Mouse (Mus musculus): ENCODE results near the gene Msx1. TPM values are rescaled to one million over a fixed set of nuclear protein-coding genes. Genes with fewer than 3 reads are reported as not detected.
A peak's percentile ranks its signal among the peaks of the same experiment; 100 is the strongest.

Gene Msx1
- polyA plus RNA-seq, 1 experiment from 2014 or later, result 65.2 TPM

- H3K9me3 ChIP-seq, result no peaks in the 10 kb centered on the region
- peak overlapping the region; percentile 85 for H3K27ac ChIP-seq
- peaks cover 98% of the 10 kb centered on the region for H3K27me3 ChIP-seq (ENCODE audit: insufficient read depth, poor library complexity, severe bottlenecking)
- peaks cover 49% of the 10 kb centered on the region for H3K4me1 ChIP-seq
- peak overlapping the region; percentile 80 for H3K4me3 ChIP-seq
- under 1% methylated on average over 42 of the region's 42 CpGs for WGBS
- H3K36me3 ChIP-seq, result no peaks in the 10 kb centered on the region
- no peak for DNase-seq (ENCODE audit: low spot score)
These were observed 1.3 kb downstream of the Msx1 start for GRCm38 (mm10) chr5:37822791-37823720.

GRCm38 (mm10) chr5:37822116-37822707 is 2.2 kb downstream of the Msx1 start:
- peak overlapping the region; percentile 80 for H3K4me3 ChIP-seq
- H3K4me1 ChIP-seq, result peaks cover 53% of the 10 kb centered on the region
- H3K27me3 ChIP-seq (ENCODE audit: insufficient read depth, poor library complexity, severe bottlenecking), result peaks cover 98% of the 10 kb centered on the region
- no peak for DNase-seq (ENCODE audit: low spot score)
- H3K27ac ChIP-seq, result no peak overlapping the region
- H3K9me3 ChIP-seq, result no peaks in the 10 kb centered on the region
- H3K36me3 ChIP-seq, result no peaks in the 10 kb centered on the region
- 10% methylated on average over 11 of the region's 11 CpGs for WGBS

- 7% methylated on average over 27 of the region's 27 CpGs for WGBS
- Histone ChIP-seq H3K36me3 (no peaks in the 10 kb centered on the region), H3K4me1 (peaks cover 53% of the 10 kb centered on the region), H3K27ac (no peak overlapping the region), H3K27me3 (ENCODE audit: insufficient read depth, poor library complexity, severe bottlenecking) (peaks cover 98% of the 10 kb centered on the region), H3K4me3 (peak overlapping the region; percentile 80), H3K9me3 (no peaks in the 10 kb centered on the region)
- no peak for DNase-seq (ENCODE audit: low spot score)
These were observed 3.2 kb downstream of the Msx1 start for GRCm38 (mm10) chr5:37821111-37821601.

GRCm38 (mm10) chr5:37820689-37821088 is 3.7 kb downstream of the Msx1 start:
- no peak for DNase-seq (ENCODE audit: low spot score)
- H3K4me3 ChIP-seq, result peak overlapping the region; percentile 80; the same call in 1 of the 2 replicates
- H3K36me3 ChIP-seq, result no peaks in the 10 kb centered on the region
- H3K27me3 ChIP-seq (ENCODE audit: insufficient read depth, poor library complexity, severe bottlenecking), result peaks cover 98% of the 10 kb centered on the region
- H3K9me3 ChIP-seq, result no peaks in the 10 kb centered on the region
- 34% methylated on average over 8 of the region's 8 CpGs for WGBS
- H3K4me1 ChIP-seq, result peaks cover 51% of the 10 kb centered on the region
- H3K27ac ChIP-seq, result no peak overlapping the region

- WGBS, result 25% methylated on average over 3 of the region's 3 CpGs
- Histone ChIP-seq H3K27ac (no peak overlapping the region), H3K36me3 (no peaks in the 10 kb centered on the region), H3K4me1 (peaks cover 49% of the 10 kb centered on the region), H3K9me3 (no peaks in the 10 kb centered on the region), H3K27me3 (ENCODE audit: insufficient read depth, poor library complexity, severe bottlenecking) (peaks cover 98% of the 10 kb centered on the region), H3K4me3 (no peak overlapping the region)
- DNase-seq (ENCODE audit: low spot score), result no peak
These were observed 4.4 kb downstream of the Msx1 start for GRCm38 (mm10) chr5:37819971-37820370.

- Histone ChIP-seq H3K9me3 (no peaks in the 10 kb centered on the region), H3K27me3 (ENCODE audit: insufficient read depth, poor library complexity, severe bottlenecking) (peaks cover 98% of the 10 kb centered on the region), H3K4me3 (no peak overlapping the region), H3K4me1 (peaks cover 46% of the 10 kb centered on the region), H3K27ac (no peak overlapping the region), H3K36me3 (no peaks in the 10 kb centered on the region)
- 29% methylated on average over 5 of the region's 5 CpGs for WGBS
- no peak for DNase-seq (ENCODE audit: low spot score)
These were observed 4.8 kb downstream of the Msx1 start for GRCm38 (mm10) chr5:37819541-37819940.

- Histone ChIP-seq H3K9me3 (no peaks in the 10 kb centered on the region), H3K36me3 (no peaks in the 10 kb centered on the region), H3K4me3 (peak overlapping the region; percentile 54), H3K27me3 (ENCODE audit: insufficient read depth, poor library complexity, severe bottlenecking) (peaks cover 98% of the 10 kb centered on the region), H3K4me1 (peaks cover 38% of the 10 kb centered on the region), H3K27ac (no peak overlapping the region)
- DNase-seq (ENCODE audit: low spot score), result no peak
- WGBS, result 5% methylated on average over 25 of the region's 25 CpGs
These were observed 5.7 kb downstream of the Msx1 start for GRCm38 (mm10) chr5:37818533-37819215.

GRCm38 (mm10) chr5:37817658-37818532 is 6.5 kb downstream of the Msx1 start:
- WGBS, result 5% methylated on average over 34 of the region's 34 CpGs
- H3K27ac ChIP-seq, result no peak overlapping the region

GRCm38 (mm10) chr5:37816907-37817657 is 7.3 kb downstream of the Msx1 start:
- Histone ChIP-seq H3K4me1 (peaks cover 28% of the 10 kb centered on the region), H3K9me3 (no peaks in the 10 kb centered on the region), H3K4me3 (peak overlapping the region; percentile 54), H3K27ac (0 out of 2 replicates have a peak overlapping the region, but pooled peaks have one; percentile 36), H3K36me3 (no peaks in the 10 kb centered on the region), H3K27me3 (ENCODE audit: insufficient read depth, poor library complexity, severe bottlenecking) (peaks cover 94% of the 10 kb centered on the region)
- no peak for DNase-seq (ENCODE audit: low spot score)
- WGBS, result 1% methylated on average over 46 of the region's 46 CpGs

More at GRCm38 (mm10) chr5:37817658-37818532, 6.5 kb downstream of the Msx1 start:
- Histone ChIP-seq H3K4me1 (peaks cover 30% of the 10 kb centered on the region), H3K27me3 (ENCODE audit: insufficient read depth, poor library complexity, severe bottlenecking) (peaks cover 98% of the 10 kb centered on the region), H3K9me3 (no peaks in the 10 kb centered on the region), H3K4me3 (peak overlapping the region; percentile 54), H3K36me3 (no peaks in the 10 kb centered on the region)
- no peak for DNase-seq (ENCODE audit: low spot score)

GRCm38 (mm10) chr5:37815909-37816308 is 8.5 kb downstream of the Msx1 start:
- Histone ChIP-seq H3K27ac (no peak overlapping the region), H3K9me3 (no peaks in the 10 kb centered on the region), H3K4me3 (no peak overlapping the region), H3K27me3 (ENCODE audit: insufficient read depth, poor library complexity, severe bottlenecking) (peaks cover 82% of the 10 kb centered on the region), H3K36me3 (no peaks in the 10 kb centered on the region), H3K4me1 (peaks cover 22% of the 10 kb centered on the region)
- WGBS, result 78% methylated on average over 4 of the region's 4 CpGs
- no peak for DNase-seq (ENCODE audit: low spot score)

- no peak overlapping the region for H3K4me3 ChIP-seq
- peaks cover 21% of the 10 kb centered on the region for H3K4me1 ChIP-seq
- no peak overlapping the region for H3K27ac ChIP-seq
- peaks cover 65% of the 10 kb centered on the region for H3K27me3 ChIP-seq (ENCODE audit: insufficient read depth, poor library complexity, severe bottlenecking)
- DNase-seq (ENCODE audit: low spot score), result no peak
- no peaks in the 10 kb centered on the region for H3K9me3 ChIP-seq
- no peaks in the 10 kb centered on the region for H3K36me3 ChIP-seq
These were observed 10.2 kb downstream of the Msx1 start for GRCm38 (mm10) chr5:37814169-37814568.
